Comparison of ENCODE assay signal across 17 mouse cellular contexts in the genomic region with DNA sequence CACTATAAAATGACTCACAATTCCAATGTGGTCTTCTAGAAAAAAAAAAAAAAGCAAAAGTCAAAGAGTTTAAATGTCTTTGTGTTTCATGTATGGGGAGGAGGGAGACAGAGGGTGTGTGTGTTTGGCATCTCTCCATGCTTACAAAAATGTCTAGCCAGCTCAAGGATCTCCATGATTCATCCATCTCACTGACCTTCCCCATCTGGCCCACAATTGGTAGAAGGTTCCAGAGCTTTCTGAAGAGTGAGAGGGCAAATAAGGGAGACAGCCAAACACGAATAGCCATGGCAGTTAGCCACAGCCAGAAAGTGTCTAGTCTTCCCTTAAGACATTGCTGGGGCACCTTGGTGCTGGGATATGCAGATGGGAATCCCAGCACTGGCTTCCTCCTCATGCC.
A peak's percentile ranks its signal among the peaks of the same experiment; 100 is the strongest.
DNase-seq lines count a peak whose midpoint lies in the region.
"Had no signal": no experiment of that assay in that cellular context is flagged by ENCODE, and none has a peak within 500 bp of the region (broad histone marks: within the 10 kb centered on the region; RNA-seq: fewer than 3 reads in every experiment).

No protein-coding gene starts in this region.

- intact Hi-C loops in left cerebral cortex, postnatal 36 days (cut with DNase I) = no loop called here

- DNase-seq in adrenal gland, adult 8-10 months = peak; percentile 11
- DNase-seq in adrenal gland, postnatal 4 days (ENCODE audit: low spot score in 2 of 2) = no peak
- DNase-seq in ovary, adult 18-20 months (ENCODE audit: low spot score) = peak; percentile 20
- DNase-seq in ovary, postnatal 10 days (ENCODE audit: low spot score) = no peak
- peak; percentile 83 for DNase-seq in NIH3T3 (ENCODE audit: low read depth)
- peak; percentile 27 for DNase-seq in fibroblast of lung, adult 2 months (ENCODE audit: low read depth)
- DNase-seq in left cerebral cortex, postnatal 36 days (ENCODE audit: low spot score in 2 of 2) = no peak
- DNase-seq in heart, postnatal 4 days = no peak
- DNase-seq: adrenal gland, postnatal 25 days; cerebellum, adult 11-12 months; cerebellum, adult 8-10 months; cerebellum, postnatal 10 days; gastrocnemius, postnatal 10 days; gastrocnemius, postnatal 36 days; heart, adult 2 months; kidney, adult 11 months; kidney, adult 8-10 months had no signal

Comparison
In these comparisons a context has a peak if more than half of its experiments do, and no peak if none do; other contexts are left out.
1. DNase-seq: peak in adrenal gland, adult 8-10 months (single experiment), ovary, adult 18-20 months (single experiment), NIH3T3 (single experiment) and fibroblast of lung, adult 2 months (single experiment); none in adrenal gland, postnatal 4 days (0 of 2), ovary, postnatal 10 days (single experiment), left cerebral cortex, postnatal 36 days (0 of 2) and heart, postnatal 4 days (single experiment).